Mouse (Mus musculus): Measurements from ENCODE around the gene She. TPM values are rescaled to one million over a fixed set of nuclear protein-coding genes. Genes with fewer than 3 reads are reported as not detected.

The She gene
- polyA plus RNA-seq, 1 experiment from 2014 or later: 6.7 TPM

GRCm38 (mm10) chr3:89810841-89811240 is 20.3 kb upstream of the She start:
- no peak for ATAC-seq (ENCODE audit: low FRiP score, low TSS enrichment)
- no peak overlapping the region for H3K9ac ChIP-seq (replicated peaks; ENCODE audit: low read length)
- H3K4me3 ChIP-seq (ENCODE audit: low read length): no peak overlapping the region
- no peaks in the 10 kb centered on the region for H3K4me1 ChIP-seq (ENCODE audit: insufficient read depth, low read length)
- no peak overlapping the region for H3K27ac ChIP-seq (ENCODE audit: low read length)
- no peaks in the 10 kb centered on the region for H3K36me3 ChIP-seq (ENCODE audit: insufficient read depth, low read length)
- no peak overlapping the region for H3K4me2 ChIP-seq (replicated peaks; ENCODE audit: low read depth, low read length)
- H3K27me3 ChIP-seq (ENCODE audit: insufficient read depth, low read length): no peaks in the 10 kb centered on the region; the same call in 1 of the 2 replicates
- 0 out of 2 replicates have a peak, but pooled peaks cover 4% of the 10 kb centered on the region for H3K9me3 ChIP-seq (ENCODE audit: low read length)

DNA sequence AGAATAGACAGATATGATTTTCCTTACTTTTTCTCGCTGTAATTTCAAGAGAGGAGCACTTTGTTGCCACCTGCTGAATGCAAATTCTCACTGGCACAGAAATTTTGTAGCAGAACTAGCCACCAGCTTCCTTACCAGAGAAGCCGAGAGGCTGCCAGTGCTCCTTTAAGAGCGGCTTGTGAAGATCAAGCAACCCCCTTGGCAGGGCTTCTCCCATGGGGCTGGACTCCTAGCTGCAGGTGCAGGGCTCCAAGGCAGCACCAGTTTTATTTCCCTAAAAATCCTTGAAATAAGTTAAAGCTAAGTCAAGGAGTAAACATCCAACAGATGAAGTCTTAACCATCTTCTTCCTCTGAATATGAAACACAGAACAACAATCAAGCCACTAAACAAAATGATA is 19.0 kb upstream of the She start:
- no peak overlapping the region for H3K4me2 ChIP-seq (replicated peaks; ENCODE audit: low read depth, low read length)
- ATAC-seq (ENCODE audit: low FRiP score, low TSS enrichment): no peak
- no peak overlapping the region for H3K4me3 ChIP-seq (ENCODE audit: low read length)
- H3K9me3 ChIP-seq (ENCODE audit: low read length): no peaks in the 10 kb centered on the region
- H3K27me3 ChIP-seq (ENCODE audit: insufficient read depth, low read length): no peaks in the 10 kb centered on the region; the same call in 1 of the 2 replicates
- H3K4me1 ChIP-seq (ENCODE audit: insufficient read depth, low read length): no peaks in the 10 kb centered on the region
- H3K27ac ChIP-seq (ENCODE audit: low read length): no peak overlapping the region
- H3K9ac ChIP-seq (replicated peaks; ENCODE audit: low read length): no peak overlapping the region
- WGBS: 73% methylated on average over 3 of the region's 3 CpGs
- H3K36me3 ChIP-seq (ENCODE audit: insufficient read depth, low read length): no peaks in the 10 kb centered on the region

DNA sequence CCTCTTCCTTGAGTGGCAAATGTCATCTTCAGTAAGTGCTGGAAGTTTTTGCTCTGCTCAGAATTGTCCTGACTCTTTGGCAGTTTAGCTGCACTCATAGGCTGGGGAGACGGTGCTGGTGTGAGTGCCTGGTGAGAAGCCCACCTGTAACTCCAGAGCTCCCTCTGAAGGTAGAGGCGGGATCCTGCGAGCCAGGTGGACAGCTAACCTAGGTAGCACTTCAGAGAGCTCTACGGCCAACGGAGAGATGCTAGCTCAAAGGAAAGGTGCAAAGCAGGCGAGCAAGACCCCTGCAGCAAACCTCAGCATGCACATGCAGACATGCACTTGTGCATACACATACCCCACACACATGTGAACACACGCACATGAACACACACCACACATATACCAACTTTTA is 17.1 kb upstream of the She start:
- H3K9me3 ChIP-seq (ENCODE audit: low read length): no peaks in the 10 kb centered on the region
- no peaks in the 10 kb centered on the region for H3K4me1 ChIP-seq (ENCODE audit: insufficient read depth, low read length)
- H3K9ac ChIP-seq (replicated peaks; ENCODE audit: low read length): no peak overlapping the region
- no peak overlapping the region for H3K4me2 ChIP-seq (replicated peaks; ENCODE audit: low read depth, low read length)
- H3K4me3 ChIP-seq (ENCODE audit: low read length): no peak overlapping the region
- H3K27me3 ChIP-seq (ENCODE audit: insufficient read depth, low read length): no peaks in the 10 kb centered on the region; the same call in 1 of the 2 replicates
- ATAC-seq (ENCODE audit: low FRiP score, low TSS enrichment): no peak
- no peaks in the 10 kb centered on the region for H3K36me3 ChIP-seq (ENCODE audit: insufficient read depth, low read length)
- 79% methylated on average over 7 of the region's 7 CpGs for WGBS
- H3K27ac ChIP-seq (ENCODE audit: low read length): no peak overlapping the region

- no peak overlapping the region for H3K9ac ChIP-seq (replicated peaks; ENCODE audit: low read length)
- 65% methylated on average over 4 of the region's 4 CpGs for WGBS
- H3K36me3 ChIP-seq (ENCODE audit: insufficient read depth, low read length): no peaks in the 10 kb centered on the region
- H3K27me3 ChIP-seq (ENCODE audit: insufficient read depth, low read length): no peaks in the 10 kb centered on the region; the same call in 1 of the 2 replicates
- no peak for ATAC-seq (ENCODE audit: low FRiP score, low TSS enrichment)
- H3K4me3 ChIP-seq (ENCODE audit: low read length): no peak overlapping the region
- no peaks in the 10 kb centered on the region for H3K4me1 ChIP-seq (ENCODE audit: insufficient read depth, low read length)
- H3K4me2 ChIP-seq (replicated peaks; ENCODE audit: low read depth, low read length): no peak overlapping the region
- H3K9me3 ChIP-seq (ENCODE audit: low read length): no peaks in the 10 kb centered on the region
- H3K27ac ChIP-seq (ENCODE audit: low read length): no peak overlapping the region
These were observed 14.1 kb upstream of the She start for GRCm38 (mm10) chr3:89817056-89817455.

- no peak for ATAC-seq (ENCODE audit: low FRiP score, low TSS enrichment)
- no peak overlapping the region for H3K9ac ChIP-seq (replicated peaks; ENCODE audit: low read length)
- no peaks in the 10 kb centered on the region for H3K27me3 ChIP-seq (ENCODE audit: insufficient read depth, low read length)
- no peaks in the 10 kb centered on the region for H3K36me3 ChIP-seq (ENCODE audit: insufficient read depth, low read length)
- H3K4me1 ChIP-seq (ENCODE audit: insufficient read depth, low read length): no peaks in the 10 kb centered on the region
- H3K4me3 ChIP-seq (ENCODE audit: low read length): no peak overlapping the region
- H3K27ac ChIP-seq (ENCODE audit: low read length): no peak overlapping the region
- 72% methylated on average over 3 of the region's 3 CpGs for WGBS
- no peaks in the 10 kb centered on the region for H3K9me3 ChIP-seq (ENCODE audit: low read length)
- H3K4me2 ChIP-seq (replicated peaks; ENCODE audit: low read depth, low read length): no peak overlapping the region
These were observed 12.6 kb upstream of the She start for GRCm38 (mm10) chr3:89818605-89819004.

- no peak overlapping the region for H3K4me3 ChIP-seq (ENCODE audit: low read length)
- H3K27me3 ChIP-seq (ENCODE audit: insufficient read depth, low read length): no peaks in the 10 kb centered on the region
- no peak overlapping the region for H3K4me2 ChIP-seq (replicated peaks; ENCODE audit: low read depth, low read length)
- no peak overlapping the region for H3K9ac ChIP-seq (replicated peaks; ENCODE audit: low read length)
- WGBS: 65% methylated on average over 7 of the region's 7 CpGs
- ATAC-seq (ENCODE audit: low FRiP score, low TSS enrichment): no peak
- no peaks in the 10 kb centered on the region for H3K4me1 ChIP-seq (ENCODE audit: insufficient read depth, low read length)
- H3K9me3 ChIP-seq (ENCODE audit: low read length): no peaks in the 10 kb centered on the region
- H3K36me3 ChIP-seq (ENCODE audit: insufficient read depth, low read length): no peaks in the 10 kb centered on the region
- H3K27ac ChIP-seq (ENCODE audit: low read length): no peak overlapping the region
These were observed 11.3 kb upstream of the She start for GRCm38 (mm10) chr3:89819897-89820296.

DNA sequence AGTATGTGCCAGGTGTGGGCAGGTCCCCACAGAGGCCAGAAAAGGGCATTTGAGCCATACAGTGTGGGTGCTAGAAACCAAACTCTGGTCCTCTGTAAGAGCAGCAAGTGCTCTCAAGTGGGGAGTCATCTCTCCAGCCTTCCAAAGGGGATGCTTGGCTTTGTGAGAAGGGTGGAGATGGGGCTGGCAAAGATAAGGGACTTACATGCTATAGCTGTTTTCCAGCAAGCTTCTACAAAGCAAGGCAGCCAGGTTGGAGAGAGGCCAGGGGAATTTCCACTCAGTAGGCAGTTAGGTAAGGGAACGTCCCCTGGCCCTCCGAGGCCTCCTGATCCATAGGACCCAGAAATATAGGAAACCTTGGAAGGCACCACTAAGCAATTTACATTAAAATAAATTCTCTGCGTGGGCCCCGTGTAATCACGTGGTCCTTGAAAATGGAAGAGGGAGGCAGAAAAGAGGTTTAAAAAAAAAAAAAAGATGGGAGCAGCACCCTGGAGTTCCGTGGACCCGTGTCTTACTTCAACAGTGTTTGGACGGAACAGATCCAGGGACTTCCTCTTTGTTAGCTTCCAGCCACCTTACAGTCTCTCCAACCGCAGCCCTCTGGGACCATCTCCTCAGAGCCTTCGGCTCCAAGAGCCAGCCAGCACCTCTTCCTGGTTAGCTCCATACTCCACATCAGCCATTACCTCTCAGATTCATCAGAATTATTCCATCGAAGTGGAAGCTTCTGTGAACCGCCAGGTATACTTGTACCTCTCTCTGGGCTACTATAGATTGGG is 10.7 kb upstream of the She start:
- Histone ChIP-seq H3K27me3 (ENCODE audit: insufficient read depth, low read length) (no peaks in the 10 kb centered on the region), H3K4me3 (ENCODE audit: low read length) (no peak overlapping the region), H3K36me3 (ENCODE audit: insufficient read depth, low read length) (no peaks in the 10 kb centered on the region), H3K27ac (ENCODE audit: low read length) (no peak overlapping the region), H3K9ac (replicated peaks; ENCODE audit: low read length) (no peak overlapping the region), H3K9me3 (ENCODE audit: low read length) (no peaks in the 10 kb centered on the region), H3K4me1 (ENCODE audit: insufficient read depth, low read length) (no peaks in the 10 kb centered on the region), H3K4me2 (replicated peaks; ENCODE audit: low read depth, low read length) (no peak overlapping the region)
- no peak for ATAC-seq (ENCODE audit: low FRiP score, low TSS enrichment)
- WGBS: 88% methylated on average over 12 of the region's 12 CpGs

DNA sequence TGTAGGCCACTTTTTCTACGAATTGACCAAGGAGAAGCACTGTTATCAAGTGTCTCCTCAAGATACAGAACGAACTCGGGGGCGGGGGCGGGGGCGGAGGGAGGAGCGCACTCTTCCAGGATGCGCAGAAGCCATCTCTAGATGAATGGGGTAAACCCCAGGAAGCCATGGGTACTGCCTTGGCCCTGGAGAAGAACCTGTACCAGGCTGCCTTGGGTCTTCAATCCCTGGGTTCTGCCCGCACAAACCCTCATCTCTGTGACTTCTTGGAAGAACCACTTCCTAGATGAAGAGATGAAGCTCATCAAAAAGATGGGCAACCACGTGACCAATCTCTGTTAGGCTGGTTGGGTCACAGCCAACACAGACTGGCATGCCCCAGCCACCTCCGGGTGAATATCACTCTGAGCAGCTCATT is 10.1 kb upstream of the She start:
- H3K4me3 ChIP-seq (ENCODE audit: low read length): no peak overlapping the region
- 87% methylated on average over 11 of the region's 11 CpGs for WGBS
- ATAC-seq (ENCODE audit: low FRiP score, low TSS enrichment): no peak

GRCm38 (mm10) chr3:89821548-89822480 is 9.4 kb upstream of the She start:
- ATAC-seq (ENCODE audit: low FRiP score, low TSS enrichment): no peak
- Histone ChIP-seq H3K4me2 (replicated peaks; ENCODE audit: low read depth, low read length) (no peak overlapping the region), H3K4me1 (ENCODE audit: insufficient read depth, low read length) (no peaks in the 10 kb centered on the region), H3K27ac (ENCODE audit: low read length) (no peak overlapping the region), H3K27me3 (ENCODE audit: insufficient read depth, low read length) (no peaks in the 10 kb centered on the region), H3K36me3 (ENCODE audit: insufficient read depth, low read length) (no peaks in the 10 kb centered on the region), H3K9me3 (ENCODE audit: low read length) (no peaks in the 10 kb centered on the region), H3K4me3 (ENCODE audit: low read length) (no peak overlapping the region), H3K9ac (replicated peaks; ENCODE audit: low read length) (no peak overlapping the region)
- WGBS: 71% methylated on average over 10 of the region's 10 CpGs

More for the DNA sequence above, 10.1 kb upstream of the She start:
- Histone ChIP-seq H3K4me2 (replicated peaks; ENCODE audit: low read depth, low read length) (no peak overlapping the region), H3K27ac (ENCODE audit: low read length) (no peak overlapping the region), H3K9me3 (ENCODE audit: low read length) (no peaks in the 10 kb centered on the region), H3K9ac (replicated peaks; ENCODE audit: low read length) (no peak overlapping the region), H3K27me3 (ENCODE audit: insufficient read depth, low read length) (no peaks in the 10 kb centered on the region), H3K4me1 (ENCODE audit: insufficient read depth, low read length) (no peaks in the 10 kb centered on the region), H3K36me3 (ENCODE audit: insufficient read depth, low read length) (no peaks in the 10 kb centered on the region)

DNA sequence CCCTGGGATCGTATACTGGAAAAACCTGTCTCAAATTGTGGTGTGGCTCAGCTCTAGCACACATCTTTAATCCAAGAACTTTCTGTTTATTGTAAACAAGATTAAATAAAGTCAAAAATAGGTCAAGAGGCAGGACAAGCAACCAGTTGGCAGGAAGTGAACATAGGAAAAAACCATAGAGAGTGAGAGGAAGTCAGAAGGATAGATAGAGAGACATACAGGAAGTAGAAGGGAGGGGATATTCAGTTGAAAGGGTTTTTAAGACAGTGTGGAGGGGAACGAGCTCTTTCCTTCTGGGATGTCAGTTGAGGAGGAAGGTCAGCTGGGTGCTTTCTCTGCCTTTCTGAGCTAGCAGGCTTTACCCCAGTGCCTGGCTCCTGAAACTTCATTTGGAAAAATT is 7.6 kb upstream of the She start:
- Histone ChIP-seq H3K36me3 (ENCODE audit: insufficient read depth, low read length) (no peaks in the 10 kb centered on the region), H3K27ac (ENCODE audit: low read length) (no peak overlapping the region), H3K4me2 (replicated peaks; ENCODE audit: low read depth, low read length) (no peak overlapping the region), H3K4me1 (ENCODE audit: insufficient read depth, low read length) (no peaks in the 10 kb centered on the region), H3K9ac (replicated peaks; ENCODE audit: low read length) (no peak overlapping the region), H3K4me3 (ENCODE audit: low read length) (no peak overlapping the region), H3K27me3 (ENCODE audit: insufficient read depth, low read length) (0 out of 2 replicates have a peak, but pooled peaks cover 4% of the 10 kb centered on the region), H3K9me3 (ENCODE audit: low read length) (no peaks in the 10 kb centered on the region)
- no peak for ATAC-seq (ENCODE audit: low FRiP score, low TSS enrichment)
- WGBS: 40% methylated on average over 2 of the region's 2 CpGs

Measured in kidney, embryonic 16.5 days (tissue).